Mouse (Mus musculus): ENCODE measurements around the gene Mrpl11. TPM values are rescaled to one million over a fixed set of nuclear protein-coding genes. Genes with fewer than 3 reads are reported as not detected.
"Not testable (repeated sequence)": the region's sequence is repeated elsewhere in the genome, so short reads cannot be mapped to it uniquely, and the experiment has no call there.

The Mrpl11 gene
- total and polyA plus RNA-seq, 3 experiments, result 74.0 to 171 (median 102) TPM

GRCm38 (mm10) chr19:4943253-4943588, 18.7 kb upstream of the Mrpl11 start:
- dilution Hi-C loops (cut with MboI; ENCODE audit: extremely low pct_ligation_motif_present, extremely low pct_unique_long_range_greater_than_20kb, low sequenced_read_pairs) (no loop called here), in situ Hi-C loops (cut with MboI; ENCODE audit: low pct_ligation_motif_present, low pct_unique_long_range_greater_than_20kb, low sequenced_read_pairs) (no loop called here)
- H3K4me1 ChIP-seq (ENCODE audit: control insufficient read depth in 1 of 2, insufficient read depth in 2 of 2), result peaks cover 5 to 15% of the 10 kb centered on the region in 2 experiments
- H3K27me3 ChIP-seq (replicated peaks), result peaks cover 58% of the 10 kb centered on the region
- no peaks in the 10 kb centered on the region for H3K36me3 ChIP-seq (replicated peaks in 1 of 2; ENCODE audit: control insufficient read depth in 1 of 2, insufficient read depth in 1 of 2, low read length in 1 of 2)
- DNase-seq (ENCODE audit: extremely low read depth), result no peak
- peak overlapping the region; percentile 80 for H3K4me2 ChIP-seq (ENCODE audit: insufficient read depth, low read depth, poor library complexity, severe bottlenecking)
- H3K4me3 ChIP-seq (replicated peaks in 1 of 3; ENCODE audit: low read depth in 2 of 3, low read length in 2 of 3, poor library complexity in 1 of 3), result peak overlapping the region in 2 of 3 experiments; percentile 12 to 34
- TF ChIP-seq ZMIZ1 (IDR thresholded peaks at IDR 0.05; ENCODE audit: low read depth, low read length) (no peak), ZKSCAN1 (IDR thresholded peaks at IDR 0.05; ENCODE audit: borderline replicate concordance, low read depth, low read length) (no peak)
- H3K27ac ChIP-seq (ENCODE audit: insufficient read depth, low read depth), result no peak overlapping the region
- H3K9ac ChIP-seq (ENCODE audit: insufficient read depth, low read depth), result no peak overlapping the region
- no peaks in the 10 kb centered on the region for H3K9me3 ChIP-seq (replicated peaks; ENCODE audit: low read length)
- H3K79me2 ChIP-seq (replicated peaks; ENCODE audit: control insufficient read depth, extremely low read depth, insufficient read depth, poor library complexity, severe bottlenecking), result no peaks in the 10 kb centered on the region

GRCm38 (mm10) chr19:4945540-4945939, 16.4 kb upstream of the Mrpl11 start:
- DNase-seq (ENCODE audit: extremely low read depth), result no peak
- Histone ChIP-seq H3K4me3 (replicated peaks in 1 of 3; ENCODE audit: low read depth in 2 of 3, low read length in 2 of 3, poor library complexity in 1 of 3) (no peak overlapping the region), H3K79me2 (replicated peaks; ENCODE audit: control insufficient read depth, extremely low read depth, insufficient read depth, poor library complexity, severe bottlenecking) (no peaks in the 10 kb centered on the region), H3K9ac (ENCODE audit: insufficient read depth, low read depth) (no peak overlapping the region), H3K36me3 (replicated peaks in 1 of 2; ENCODE audit: control insufficient read depth in 1 of 2, insufficient read depth in 1 of 2, low read length in 1 of 2) (no peaks in the 10 kb centered on the region), H3K4me1 (ENCODE audit: control insufficient read depth in 1 of 2, insufficient read depth in 2 of 2) (peaks cover 8 to 22% of the 10 kb centered on the region in 2 experiments), H3K9me3 (replicated peaks; ENCODE audit: low read length) (peaks cover 2% of the 10 kb centered on the region), H3K27ac (ENCODE audit: insufficient read depth, low read depth) (no peak overlapping the region), H3K4me2 (ENCODE audit: insufficient read depth, low read depth, poor library complexity, severe bottlenecking) (no peak overlapping the region), H3K27me3 (replicated peaks) (peaks cover 39% of the 10 kb centered on the region)
- TF ChIP-seq MEF2A (IDR thresholded peaks at IDR 0.05; ENCODE audit: borderline replicate concordance, low read depth, low read length), result no peak
- dilution Hi-C loops (cut with MboI; ENCODE audit: extremely low pct_ligation_motif_present, extremely low pct_unique_long_range_greater_than_20kb, low sequenced_read_pairs), result no loop called here
- in situ Hi-C loops (cut with MboI; ENCODE audit: low pct_ligation_motif_present, low pct_unique_long_range_greater_than_20kb, low sequenced_read_pairs), result no loop called here

GRCm38 (mm10) chr19:4948641-4949040, 13.3 kb upstream of the Mrpl11 start:
- Histone ChIP-seq H3K27me3 (replicated peaks) (peaks cover 25% of the 10 kb centered on the region), H3K4me1 (ENCODE audit: control insufficient read depth in 1 of 2, insufficient read depth in 2 of 2) (peaks cover 3 to 12% of the 10 kb centered on the region in 2 experiments; a peak in 2 of 4 replicates)
- H3K79me2 ChIP-seq (replicated peaks; ENCODE audit: control insufficient read depth, extremely low read depth, insufficient read depth, poor library complexity, severe bottlenecking); DNase-seq (ENCODE audit: extremely low read depth); H3K36me3 ChIP-seq (replicated peaks in 1 of 2; ENCODE audit: control insufficient read depth in 1 of 2, insufficient read depth in 1 of 2, low read length in 1 of 2); H3K9ac ChIP-seq (ENCODE audit: insufficient read depth, low read depth); H3K4me3 ChIP-seq (replicated peaks in 1 of 3; ENCODE audit: low read depth in 2 of 3, low read length in 2 of 3, poor library complexity in 1 of 3); in situ Hi-C loops (cut with MboI; ENCODE audit: low pct_ligation_motif_present, low pct_unique_long_range_greater_than_20kb, low sequenced_read_pairs); H3K27ac ChIP-seq (ENCODE audit: insufficient read depth, low read depth); H3K9me3 ChIP-seq (replicated peaks; ENCODE audit: low read length); H3K4me2 ChIP-seq (ENCODE audit: insufficient read depth, low read depth, poor library complexity, severe bottlenecking); dilution Hi-C loops (cut with MboI; ENCODE audit: extremely low pct_ligation_motif_present, extremely low pct_unique_long_range_greater_than_20kb, low sequenced_read_pairs): not testable (repeated sequence)

GRCm38 (mm10) chr19:4968236-4968635, 6.3 kb downstream of the Mrpl11 start:
- H3K4me1 ChIP-seq (ENCODE audit: control insufficient read depth in 1 of 2, insufficient read depth in 2 of 2), result peaks cover 2 to 9% of the 10 kb centered on the region in 2 experiments
- peaks cover 22 to 43% of the 10 kb centered on the region in 2 experiments for H3K36me3 ChIP-seq (replicated peaks in 1 of 2; ENCODE audit: control insufficient read depth in 1 of 2, insufficient read depth in 1 of 2, low read length in 1 of 2)
- peaks cover 8% of the 10 kb centered on the region for H3K27me3 ChIP-seq (replicated peaks)
- H3K4me3 ChIP-seq (replicated peaks in 1 of 3; ENCODE audit: low read depth in 2 of 3, low read length in 2 of 3, poor library complexity in 1 of 3), result no peak overlapping the region
- dilution Hi-C loops (cut with MboI; ENCODE audit: extremely low pct_ligation_motif_present, extremely low pct_unique_long_range_greater_than_20kb, low sequenced_read_pairs) (no loop called here), in situ Hi-C loops (cut with MboI; ENCODE audit: low pct_ligation_motif_present, low pct_unique_long_range_greater_than_20kb, low sequenced_read_pairs) (no loop called here)
- TF ChIP-seq ELF1 (IDR thresholded peaks at IDR 0.05; ENCODE audit: low read depth, low read length) (no peak), MAX (IDR thresholded peaks at IDR 0.05; ENCODE audit: low read length) (no peak), CTCF (conservative IDR thresholded peaks at IDR 0.05 in 1 of 2, IDR thresholded peaks at IDR 0.05 in 1 of 2; ENCODE audit: low read depth in 2 of 2, low read length in 2 of 2) (peak; percentile 33 to 72; a peak in 3 of 4 replicates), MAFK (IDR thresholded peaks at IDR 0.05; ENCODE audit: insufficient replicate concordance, low read length) (no peak), PAX5 (IDR thresholded peaks at IDR 0.05; ENCODE audit: low read length) (no peak), TBP (conservative IDR thresholded peaks at IDR 0.05; ENCODE audit: low read depth, low read length) (no peak), ZC3H11A (IDR thresholded peaks at IDR 0.05; ENCODE audit: low read depth, low read length) (no peak), NRF1 (IDR thresholded peaks at IDR 0.05; ENCODE audit: low read depth, low read length) (no peak), ZMIZ1 (IDR thresholded peaks at IDR 0.05; ENCODE audit: low read depth, low read length) (no peak), KAT2A (IDR thresholded peaks at IDR 0.05; ENCODE audit: insufficient replicate concordance, low read length) (no peak), RAD21 (IDR thresholded peaks at IDR 0.05; ENCODE audit: low read depth, low read length) (peak; percentile 56), MYC (IDR thresholded peaks at IDR 0.05; ENCODE audit: low read depth, low read length) (0 out of 2 replicates have a peak, but pooled peaks have one; percentile 20), SMC3 (IDR thresholded peaks at IDR 0.05; ENCODE audit: low read depth, low read length) (peak; percentile 44)
- H3K4me2 ChIP-seq (ENCODE audit: insufficient read depth, low read depth, poor library complexity, severe bottlenecking), result no peak overlapping the region
- H3K9ac ChIP-seq (ENCODE audit: insufficient read depth, low read depth), result no peak overlapping the region
- DNase-seq (ENCODE audit: extremely low read depth), result peak; percentile 52
- peaks cover 3% of the 10 kb centered on the region for H3K9me3 ChIP-seq (replicated peaks; ENCODE audit: low read length)
- H3K79me2 ChIP-seq (replicated peaks; ENCODE audit: control insufficient read depth, extremely low read depth, insufficient read depth, poor library complexity, severe bottlenecking), result no peaks in the 10 kb centered on the region
- H3K27ac ChIP-seq (ENCODE audit: insufficient read depth, low read depth), result no peak overlapping the region
